22 mouse cellular contexts compared by ENCODE assay signal in genomic region chr15:93561540-93561939, GRCm38 (mm10). TPM values are rescaled to one million over a fixed set of nuclear protein-coding genes. Genes with fewer than 3 reads are reported as not detected.
DNase-seq lines count a peak whose midpoint lies in the region; ATAC-seq and TF ChIP-seq lines count a peak whose summit lies in the region.
"Had no signal": no experiment of that assay in that cellular context is flagged by ENCODE, and none has a peak within 500 bp of the region (broad histone marks: within the 10 kb centered on the region; RNA-seq: fewer than 3 reads in every experiment).

No protein-coding gene starts in this region.

- 0 out of 2 replicates have a peak overlapping the region, but pooled peaks have one; percentile 16 for H3K9ac ChIP-seq in heart, embryonic 13.5 days
- no peak overlapping the region for H3K9ac ChIP-seq in limb, embryonic 14.5 days (ENCODE audit: low read depth, low read length, severe bottlenecking)
- H3K9ac ChIP-seq: hindbrain, embryonic 12.5 days; liver, postnatal 0 days; midbrain, embryonic 12.5 days had no signal

- H3K4me1 ChIP-seq in heart, embryonic 13.5 days = peaks cover 64% of the 10 kb centered on the region
- H3K4me1 ChIP-seq in limb, embryonic 14.5 days (ENCODE audit: control insufficient read depth, insufficient read depth, low read length) = peaks cover 11% of the 10 kb centered on the region
- H3K4me1 ChIP-seq in limb, embryonic 10.5 days = peaks cover 19% of the 10 kb centered on the region
- H3K4me1 ChIP-seq in forebrain, embryonic 10.5 days = 0 out of 2 replicates have a peak, but pooled peaks cover 4% of the 10 kb centered on the region
- H3K4me1 ChIP-seq: midbrain, embryonic 12.5 days had no signal

- H3K27me3 ChIP-seq in heart, embryonic 13.5 days (replicated peaks) = no peaks in the 10 kb centered on the region
- no peaks in the 10 kb centered on the region for H3K27me3 ChIP-seq in limb, embryonic 14.5 days (ENCODE audit: control insufficient read depth, insufficient read depth, low read length)
- no peaks in the 10 kb centered on the region for H3K27me3 ChIP-seq in limb, embryonic 10.5 days (ENCODE audit: low read depth, poor library complexity, severe bottlenecking)
- no peaks in the 10 kb centered on the region for H3K27me3 ChIP-seq in forebrain, embryonic 10.5 days (ENCODE audit: poor library complexity, severe bottlenecking)
- H3K27me3 ChIP-seq: hindbrain, embryonic 12.5 days; midbrain, embryonic 12.5 days had no signal

- H3K4me2 ChIP-seq in heart, embryonic 13.5 days = no peak overlapping the region
- no peak overlapping the region for H3K4me2 ChIP-seq in limb, embryonic 14.5 days (replicated peaks; ENCODE audit: low read depth, low read length, severe bottlenecking)
- H3K4me2 ChIP-seq: hindbrain, embryonic 12.5 days; liver, embryonic 11.5 days; midbrain, embryonic 12.5 days had no signal

- H3K36me3 ChIP-seq in heart, embryonic 13.5 days = peaks cover 25% of the 10 kb centered on the region; the same call in 1 of the 2 replicates
- H3K36me3 ChIP-seq in limb, embryonic 14.5 days (ENCODE audit: control insufficient read depth, insufficient read depth, low read length) = peaks cover 18% of the 10 kb centered on the region; the same call in 1 of the 2 replicates
- peaks cover 19% of the 10 kb centered on the region for H3K36me3 ChIP-seq in limb, embryonic 10.5 days
- no peaks in the 10 kb centered on the region for H3K36me3 ChIP-seq in forebrain, embryonic 10.5 days (replicated peaks)
- H3K36me3 ChIP-seq: hindbrain, embryonic 12.5 days; midbrain, embryonic 12.5 days had no signal

- H3K4me3 ChIP-seq in heart, embryonic 13.5 days = no peak overlapping the region
- H3K4me3 ChIP-seq in limb, embryonic 14.5 days (replicated peaks; ENCODE audit: low read length) = no peak overlapping the region
- H3K4me3 ChIP-seq in limb, embryonic 10.5 days = no peak overlapping the region
- no peak overlapping the region for H3K4me3 ChIP-seq in forebrain, embryonic 10.5 days
- H3K4me3 ChIP-seq: erythroblast, embryonic 14.5 days; hindbrain, embryonic 12.5 days; midbrain, embryonic 12.5 days had no signal

- DNase-seq in heart, adult 9 months (ENCODE audit: low spot score in 2 of 2) = no peak
- peak; percentile 44 for DNase-seq in limb, embryonic 14.5 days (ENCODE audit: low spot score)
- DNase-seq in limb, embryonic 10.5 days (ENCODE audit: low spot score) = no peak
- peak; percentile 35 for DNase-seq in 3T3-L1 (ENCODE audit: low read depth, low spot score)
- DNase-seq in NIH3T3 (ENCODE audit: low read depth) = peak; percentile 27
- no peak for DNase-seq in right cerebral cortex, postnatal 14 days
- no peak for DNase-seq in forebrain, embryonic 10.5 days (ENCODE audit: extremely low spot score, low spot score)
- DNase-seq: cerebellum, adult 11-12 months; cerebellum, postnatal 10 days; heart, postnatal 14 days; kidney, adult 2 months; kidney, postnatal 10 days; liver, postnatal 0 days; retina, postnatal 1 day; right cerebral cortex, postnatal 4 days; thymus, postnatal 14 days had no signal

- H3K27ac ChIP-seq in heart, embryonic 13.5 days (replicated peaks) = no peak overlapping the region
- H3K27ac ChIP-seq in limb, embryonic 14.5 days (replicated peaks; ENCODE audit: low read depth, low read length) = no peak overlapping the region
- no peak overlapping the region for H3K27ac ChIP-seq in limb, embryonic 10.5 days
- H3K27ac ChIP-seq in forebrain, embryonic 10.5 days = no peak overlapping the region
- H3K27ac ChIP-seq: hindbrain, embryonic 12.5 days; midbrain, embryonic 12.5 days had no signal

- H3K9me3 ChIP-seq in heart, embryonic 13.5 days = no peaks in the 10 kb centered on the region
- no peaks in the 10 kb centered on the region for H3K9me3 ChIP-seq in limb, embryonic 14.5 days (ENCODE audit: control insufficient read depth, low read length)
- no peaks in the 10 kb centered on the region for H3K9me3 ChIP-seq in limb, embryonic 10.5 days (replicated peaks)
- H3K9me3 ChIP-seq in forebrain, embryonic 10.5 days = no peaks in the 10 kb centered on the region
- H3K9me3 ChIP-seq: hindbrain, embryonic 12.5 days; midbrain, embryonic 12.5 days had no signal

- no peak for ATAC-seq in heart, embryonic 13.5 days (ENCODE audit: extremely low read depth, insufficient number of reproducible peaks, low FRiP score, low TSS enrichment)
- ATAC-seq in limb, embryonic 14.5 days (ENCODE audit: low FRiP score, low read depth) = no peak
- ATAC-seq: forebrain, embryonic 14.5 days; liver, postnatal 0 days had no signal

- 61% methylated on average over 6 of the region's 6 CpGs for WGBS in heart, embryonic 13.5 days
- 71% methylated on average over 6 of the region's 6 CpGs for WGBS in limb, embryonic 14.5 days
- WGBS in limb, embryonic 10.5 days = 81% methylated on average over 6 of the region's 6 CpGs
- 90% methylated on average over 6 of the region's 6 CpGs for WGBS in forebrain, embryonic 10.5 days

- TF ChIP-seq POLR2A in limb, embryonic 14.5 days (IDR thresholded peaks at IDR 0.05; ENCODE audit: borderline replicate concordance, extremely low read depth, insufficient read depth, insufficient read length) = no peak

RNA-seq across cellular contexts. Expression of gene Prickle1, which starts 34.2 kb away (rescaled TPM):
- 30.3 and 30.5 TPM in 2 replicates for polyA plus RNA-seq in heart, embryonic 13.5 days (2015; fragmentation: Nextera tagmentation; extraction: Ambion mirVana)
- 31.4 and 36.6 TPM in 2 replicates for polyA plus RNA-seq in limb, embryonic 14.5 days (2012; rRNA removed)
- 54.0 and 64.2 TPM in 2 replicates for polyA plus RNA-seq in limb, embryonic 14.5 days (2014; fragmentation: Nextera tagmentation; extraction: Ambion mirVana)
- 20.4 and 25.7 TPM in 2 replicates for polyA plus RNA-seq in limb, embryonic 10.5 days (2016; fragmentation: Nextera tagmentation; extraction: Ambion mirVana)
- polyA plus RNA-seq in forebrain, embryonic 10.5 days (2016; fragmentation: Nextera tagmentation; extraction: Ambion mirVana) = 9.2 and 9.7 TPM in 2 replicates

Comparison
In these comparisons a context has a peak if more than half of its experiments do, and no peak if none do; other contexts are left out.
1. DNase-seq: peak in limb, embryonic 14.5 days (single experiment), 3T3-L1 (single experiment) and NIH3T3 (single experiment); none in heart, adult 9 months (0 of 2), limb, embryonic 10.5 days (single experiment), right cerebral cortex, postnatal 14 days (single experiment) and forebrain, embryonic 10.5 days (single experiment).